In the genomic region with DNA sequence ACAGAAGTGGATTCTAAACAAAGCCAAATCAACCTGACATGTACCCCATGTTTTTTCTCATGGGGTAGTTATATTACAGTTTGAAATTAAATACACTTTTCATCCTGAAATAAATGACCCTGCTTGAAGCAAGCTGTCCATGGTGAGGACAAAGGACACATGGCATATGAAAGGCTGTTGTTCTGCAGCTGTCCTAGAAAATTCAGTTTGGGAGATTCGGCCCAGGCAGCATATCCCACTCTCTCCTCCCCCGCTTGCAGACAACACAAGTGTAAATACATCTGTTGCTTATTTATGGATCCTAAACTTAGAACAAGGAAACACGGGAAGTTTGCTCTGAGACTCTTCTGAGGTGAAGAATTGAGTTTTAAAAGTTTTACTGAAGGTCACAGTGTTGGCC, we compare ENCODE assay signal across 20 mouse cellular contexts.
"Had no signal": no experiment of that assay in that cellular context is flagged by ENCODE, and none has a peak within 500 bp of the region (broad histone marks: within the 10 kb centered on the region; RNA-seq: fewer than 3 reads in every experiment).

No protein-coding gene starts in this region.

- H3K4me3 ChIP-seq: lung, embryonic 15.5 days; megakaryocyte, embryonic 14.5 days; midbrain, embryonic 13.5 days; midbrain, embryonic 15.5 days; neural tube, embryonic 13.5 days; neural tube, embryonic 15.5 days had no signal

- H3K9ac ChIP-seq: lung, embryonic 15.5 days; midbrain, embryonic 13.5 days; midbrain, embryonic 15.5 days; neural tube, embryonic 13.5 days; neural tube, embryonic 15.5 days had no signal

- H3K27me3 ChIP-seq: lung, embryonic 15.5 days; megakaryocyte, embryonic 14.5 days; midbrain, embryonic 13.5 days; midbrain, embryonic 15.5 days; neural tube, embryonic 13.5 days; neural tube, embryonic 15.5 days had no signal

- H3K36me3 ChIP-seq: lung, embryonic 15.5 days; midbrain, embryonic 13.5 days; midbrain, embryonic 15.5 days; neural tube, embryonic 13.5 days; neural tube, embryonic 15.5 days had no signal

- H3K4me2 ChIP-seq: lung, embryonic 15.5 days; midbrain, embryonic 11.5 days; midbrain, embryonic 13.5 days; midbrain, embryonic 15.5 days; neural tube, embryonic 13.5 days; neural tube, embryonic 15.5 days had no signal

- H3K27ac ChIP-seq: lung, embryonic 15.5 days; macrophage; midbrain, embryonic 13.5 days; midbrain, embryonic 15.5 days; neural tube, embryonic 13.5 days; neural tube, embryonic 15.5 days had no signal

- ATAC-seq: lung, postnatal 0 days; midbrain, embryonic 13.5 days; midbrain, embryonic 15.5 days had no signal

- H3K9me3 ChIP-seq: lung, embryonic 15.5 days; megakaryocyte, embryonic 14.5 days; midbrain, embryonic 13.5 days; midbrain, embryonic 15.5 days; neural tube, embryonic 13.5 days; neural tube, embryonic 15.5 days had no signal

- DNase-seq: lung, adult 2 months; lung, postnatal 14 days; lung, postnatal 36 days; retina, postnatal 1 day; right cerebral cortex, adult 18-20 months; right cerebral cortex, postnatal 25 days; right cerebral cortex, postnatal 4 days; spleen, adult 18-20 months; thymus, adult 18-20 months; thymus, postnatal 14 days; thymus, postnatal 36 days had no signal

- H3K4me1 ChIP-seq: lung, embryonic 15.5 days; megakaryocyte, embryonic 14.5 days; midbrain, embryonic 13.5 days; midbrain, embryonic 15.5 days; neural tube, embryonic 13.5 days; neural tube, embryonic 15.5 days had no signal
